Mouse (Mus musculus) liver, adult 2 months (tissue): ENCODE measurements around the gene Nmu.

Source experiments
- CTCF ChIP-seq: fragments of 200-500 bp; IDR thresholded peaks from 2 replicates; pipeline ENCODE4 v1.5.1; 2011; ENCODE audit warnings: low read depth, low read length, control low read depth
- POLR2A ChIP-seq: fragments of 200-500 bp; IDR thresholded peaks from 2 replicates; pipeline ENCODE4 v1.6.1; 2011; ENCODE audit warnings: low read length, control low read depth; ENCODE audit not compliant: insufficient read depth; ENCODE audit errors: extremely low read depth

GRCm38 (mm10) chr5:76383673-76384072 lies 20.1 kb upstream of the Nmu start:
- TF ChIP-seq POLR2A (no peak), CTCF (no peak)
